Mouse (Mus musculus) erythroid progenitor cell, adult 5-6 weeks (primary cell): ENCODE measurements around the gene Lgals4. TPM values are rescaled to one million over a fixed set of nuclear protein-coding genes. Genes with fewer than 3 reads are reported as not detected.

Experiments used
- ATAC-seq: replicated peaks from 2 replicates; pipeline ENCODE4 v1.8.0; 2016; ENCODE audit warnings: moderate number of reproducible peaks, mild to moderate bottlenecking, moderate TSS enrichment, inconsistent platforms; ENCODE audit not compliant: poor library complexity, low FRiP score, severe bottlenecking
- total RNA-seq, 2 experiments: library from RNA; stranded (forward) in 1 of 2; stranded (reverse) in 1 of 2; fragments of 150-400 nt in 1 of 2; fragments of 186-747, 209-891 nt in 1 of 2; gene quantifications; 2 replicates each; pipeline versions ENCODE4 v1.2.3 to v1.2.4; 2015 to 2017; ENCODE audit warnings: low replicate concordance in 2 of 2

Lgals4 gene
- not detected in 2 replicates for total RNA-seq (2015; ENCODE audit: low replicate concordance)
- 0.91 and 1.5 TPM in 2 replicates for total RNA-seq (2017; ENCODE audit: low replicate concordance)

DNA sequence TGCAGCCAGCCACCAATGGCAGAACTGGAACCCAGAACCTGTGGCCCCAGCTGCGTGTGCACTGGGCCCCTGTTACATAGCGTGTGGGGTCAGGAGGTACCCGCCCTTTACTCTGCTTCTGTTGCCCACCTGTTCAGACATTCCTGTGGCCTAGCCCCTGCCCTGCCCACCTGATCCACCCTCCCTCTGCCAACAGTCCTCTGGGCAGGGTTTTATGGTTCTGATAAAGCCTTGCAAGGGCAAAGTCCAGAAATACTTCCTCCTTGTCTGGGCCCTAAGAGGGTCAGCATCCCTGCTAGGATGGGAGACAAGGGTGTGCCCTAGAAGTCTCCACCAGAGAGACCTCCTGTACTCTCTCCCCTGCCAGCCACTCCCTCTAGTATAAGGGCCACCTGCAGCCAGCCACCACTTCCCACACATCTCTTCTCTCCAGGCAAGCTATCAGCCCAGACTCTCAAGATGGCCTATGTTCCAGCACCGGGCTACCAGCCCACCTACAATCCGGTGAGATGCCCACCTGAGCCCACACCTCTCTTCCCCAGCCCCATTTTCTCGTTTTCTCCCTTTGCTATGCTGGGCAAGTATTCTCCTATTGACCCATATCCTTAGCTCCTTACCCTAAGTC is at the start of gene Lgals4:
TSS of gene Lgals4 (plus strand) at position 132 of the 625 bp plus-strand sequence.
- ATAC-seq, result no peak

- ATAC-seq, result no peak
Observed at GRCm38 (mm10) chr7:28785161-28785560, 48.5 kb upstream of the Lgals4 start.

- ATAC-seq, result no peak
Observed at GRCm38 (mm10) chr7:28787884-28788283, 45.8 kb upstream of the Lgals4 start.

DNA sequence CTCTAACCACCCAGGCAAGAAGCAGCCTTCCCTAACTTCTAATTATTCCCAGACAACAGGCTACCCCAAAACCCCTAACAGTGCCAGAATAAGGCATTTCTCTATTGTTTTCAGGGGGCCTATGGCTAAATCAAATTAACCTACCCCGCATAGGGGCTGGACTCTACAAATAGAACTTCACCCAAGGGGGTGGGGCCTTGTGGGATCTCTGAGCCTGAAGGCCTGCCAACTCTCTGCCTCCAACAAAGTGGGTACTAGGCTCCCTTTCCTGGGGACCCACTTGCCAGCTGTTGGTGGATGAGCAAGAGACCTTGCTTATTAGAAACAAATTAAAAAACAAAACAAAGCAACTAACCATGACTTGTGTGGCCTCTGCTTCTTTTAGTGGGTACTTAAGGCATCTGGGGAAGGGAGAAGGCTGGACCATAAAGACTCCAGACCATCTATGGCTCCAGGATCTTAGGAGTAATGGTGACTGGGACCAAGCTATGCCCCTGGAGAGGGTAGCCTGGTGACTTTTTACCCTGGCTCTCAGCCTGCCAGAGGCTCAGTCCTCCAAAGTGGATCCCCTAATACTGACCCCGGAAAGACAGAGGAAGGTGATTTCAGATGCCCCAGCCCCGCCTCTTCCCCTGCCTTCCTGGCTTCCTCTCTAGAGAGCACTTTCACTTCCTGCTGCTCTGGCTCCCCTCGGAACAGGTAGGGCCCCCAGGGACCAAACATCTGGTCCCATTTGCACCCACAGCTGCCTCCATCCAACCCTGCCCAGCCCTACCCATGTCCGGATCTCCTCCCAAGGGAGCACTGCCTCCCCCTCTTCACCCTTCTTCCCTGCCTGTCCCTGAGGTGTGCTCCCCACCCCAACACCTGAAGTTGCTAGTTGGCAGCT is 45.1 kb upstream of the Lgals4 start, which contains the start of gene Rinl:
TSS of gene Rinl (plus strand) at position 663 of the 889 bp plus-strand sequence.
- ATAC-seq, result no peak

DNA sequence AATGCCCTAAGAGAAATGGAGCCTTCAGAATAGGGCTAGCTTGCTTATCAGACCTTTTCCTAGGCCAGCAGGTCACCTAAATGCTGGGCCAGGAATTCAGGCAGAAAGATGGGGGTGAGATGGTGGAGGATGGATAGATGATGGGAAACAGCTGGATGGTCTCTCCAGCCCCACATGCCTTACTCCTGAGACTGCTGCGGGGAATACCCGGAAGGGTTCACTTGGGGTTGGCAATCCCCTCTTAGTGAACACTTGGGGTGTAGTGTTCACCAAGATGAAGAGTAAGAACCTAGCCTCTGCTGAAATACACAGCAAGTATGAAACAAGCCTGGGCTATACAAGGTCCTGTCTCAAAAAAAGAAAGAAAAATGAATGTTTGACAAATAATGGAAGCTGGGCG is 44.4 kb upstream of the Lgals4 start:
- ATAC-seq, result no peak

DNA sequence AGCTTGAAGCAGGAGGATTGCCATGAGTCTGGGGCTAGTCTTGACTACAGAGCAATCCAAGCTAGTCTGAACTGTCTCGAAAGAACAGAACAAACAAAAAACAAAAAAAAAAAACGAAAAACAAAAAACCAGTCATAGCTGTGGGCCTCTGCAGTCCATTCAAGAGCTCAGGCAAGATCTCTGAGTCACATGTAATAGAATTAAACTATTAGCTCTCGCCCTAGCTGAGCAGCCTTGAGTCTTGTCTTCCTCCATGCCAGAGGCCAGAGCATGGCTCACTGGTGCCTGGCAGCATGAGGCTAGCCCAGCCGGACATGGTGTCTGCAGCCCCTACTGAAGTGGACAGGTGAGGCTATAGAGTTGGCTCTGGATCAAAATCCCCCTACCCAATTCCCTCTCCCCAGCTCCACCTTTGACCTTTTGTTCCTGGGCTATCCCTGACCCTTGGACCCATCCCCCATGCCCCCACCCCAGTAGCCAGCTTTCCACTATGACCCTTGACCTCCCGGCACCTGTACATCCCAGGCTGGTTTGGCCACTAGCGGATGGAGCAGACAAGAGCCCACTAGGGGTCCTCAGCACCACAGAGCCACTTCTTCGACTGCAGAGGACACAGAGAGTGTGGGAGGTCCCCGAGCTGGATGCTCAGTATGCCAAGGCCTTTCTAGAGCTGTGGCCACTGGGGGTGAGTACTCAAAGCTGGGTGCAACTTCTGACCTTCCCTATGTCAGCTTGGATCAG is 43.4 kb upstream of the Lgals4 start:
- no peak for ATAC-seq

DNA sequence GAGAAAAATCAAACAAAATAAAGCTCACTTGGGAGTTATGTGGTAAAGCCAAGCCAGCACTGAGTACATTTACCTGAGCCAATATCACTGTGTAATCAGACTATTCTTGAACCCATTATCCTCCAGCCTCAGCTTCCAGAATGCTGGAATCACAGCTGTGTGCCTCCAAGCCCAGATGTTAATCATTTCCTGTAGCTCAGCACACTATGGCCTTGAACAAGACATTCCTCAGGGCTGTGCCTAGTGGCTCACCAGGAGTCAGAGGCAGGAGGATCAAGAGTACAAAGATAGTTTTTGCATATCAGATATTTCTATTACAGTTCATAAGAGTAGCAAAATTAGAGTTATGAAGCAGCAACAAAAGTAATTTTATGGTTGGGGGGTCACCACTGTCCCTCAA is 41.9 kb upstream of the Lgals4 start:
- ATAC-seq, result no peak

DNA sequence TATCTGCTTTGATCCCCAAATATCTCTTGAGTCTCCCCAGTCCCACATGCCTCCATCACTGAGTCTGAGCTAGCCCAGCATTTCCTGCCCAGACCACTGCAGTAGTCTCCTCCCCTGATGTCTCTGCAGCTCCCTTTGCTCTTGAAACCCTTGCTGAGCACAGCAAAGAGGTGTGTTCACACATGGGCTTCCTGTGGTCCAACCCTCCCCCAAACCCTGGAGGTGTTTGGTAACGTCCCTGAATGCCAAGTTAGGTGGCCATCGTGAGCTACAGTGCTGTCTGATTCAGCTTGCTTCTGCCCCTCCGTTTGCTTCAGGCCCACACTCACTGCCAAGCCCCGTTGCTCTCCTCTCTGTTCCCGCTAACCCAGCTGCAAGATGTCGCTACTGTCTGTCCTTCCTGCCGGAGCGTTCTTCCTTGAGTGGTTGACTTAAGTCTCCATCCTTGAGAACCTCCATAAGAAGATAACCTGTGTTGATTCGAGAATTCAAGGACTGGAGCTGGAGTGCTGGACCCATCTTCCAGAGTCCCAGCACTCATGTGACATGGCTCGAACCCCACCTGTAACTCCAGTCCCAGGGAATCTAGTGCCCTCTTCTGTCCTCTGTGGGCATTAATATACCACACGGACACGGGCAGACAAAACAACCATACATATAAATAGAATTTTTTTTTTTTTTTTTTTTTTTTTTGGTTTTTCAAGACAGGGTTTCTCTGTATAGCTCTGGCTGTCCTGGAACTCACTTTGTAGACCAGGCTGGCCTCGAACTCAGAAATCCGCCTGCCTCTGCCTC is 41.1 kb upstream of the Lgals4 start:
- no peak for ATAC-seq

DNA sequence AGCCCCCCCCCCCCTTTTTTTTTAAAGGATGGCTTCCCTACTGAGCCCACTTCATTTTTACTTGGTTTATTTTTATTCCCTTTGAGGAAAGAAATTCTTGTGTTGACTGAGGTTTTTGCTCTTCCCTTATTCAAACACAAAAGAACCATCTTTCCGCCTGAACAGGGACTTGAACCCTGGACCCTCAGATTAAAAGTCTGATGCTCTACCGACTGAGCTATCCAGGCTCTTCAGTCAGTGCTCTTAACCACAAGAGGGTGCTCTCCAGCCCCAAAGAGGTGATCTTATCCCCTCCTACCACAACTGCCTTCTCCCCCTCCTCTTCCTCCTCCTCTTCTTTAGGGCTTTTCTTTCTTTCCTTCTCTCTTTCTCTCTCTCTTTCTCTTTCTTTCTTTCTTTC is 39.8 kb upstream of the Lgals4 start:
- no peak for ATAC-seq

DNA sequence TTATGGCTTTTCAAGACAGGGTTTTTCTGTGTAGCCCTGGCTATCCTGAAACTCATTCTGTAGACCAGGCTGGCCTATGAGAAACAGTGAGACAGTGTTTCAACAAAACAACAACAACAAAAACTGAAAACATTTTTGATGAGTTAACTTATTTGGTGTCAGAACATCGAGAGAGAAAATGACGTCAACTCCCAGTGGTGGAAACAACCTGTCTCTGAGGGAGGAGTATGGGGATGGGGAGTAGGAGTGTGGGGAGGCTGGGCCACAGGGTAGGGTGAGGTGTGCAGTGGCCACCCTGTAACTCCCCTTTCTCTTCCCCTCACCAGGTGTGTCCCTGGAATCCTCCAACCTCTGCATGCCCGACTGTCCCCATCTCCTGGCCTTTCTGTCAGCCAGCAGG is 39.2 kb upstream of the Lgals4 start:
- no peak for ATAC-seq

DNA sequence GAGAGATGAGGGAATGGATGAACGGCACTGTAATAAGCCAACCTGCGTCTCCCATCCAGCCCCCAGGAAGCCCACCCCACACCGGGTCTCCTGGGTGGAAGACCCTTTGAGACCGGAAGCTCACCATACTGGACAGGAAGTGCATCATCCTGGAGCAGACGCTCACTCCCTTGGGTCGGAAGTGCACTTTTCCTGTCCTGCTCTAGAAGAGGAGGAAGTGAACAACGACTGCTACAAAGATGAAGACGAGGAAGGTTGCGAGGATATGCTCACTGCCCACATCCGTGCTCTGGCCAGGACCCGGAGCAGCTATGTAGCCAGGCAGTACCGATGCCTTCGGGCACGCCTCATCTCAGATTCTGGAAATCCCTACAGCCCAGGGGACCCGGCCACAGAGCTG is 37.8 kb upstream of the Lgals4 start:
- no peak for ATAC-seq

DNA sequence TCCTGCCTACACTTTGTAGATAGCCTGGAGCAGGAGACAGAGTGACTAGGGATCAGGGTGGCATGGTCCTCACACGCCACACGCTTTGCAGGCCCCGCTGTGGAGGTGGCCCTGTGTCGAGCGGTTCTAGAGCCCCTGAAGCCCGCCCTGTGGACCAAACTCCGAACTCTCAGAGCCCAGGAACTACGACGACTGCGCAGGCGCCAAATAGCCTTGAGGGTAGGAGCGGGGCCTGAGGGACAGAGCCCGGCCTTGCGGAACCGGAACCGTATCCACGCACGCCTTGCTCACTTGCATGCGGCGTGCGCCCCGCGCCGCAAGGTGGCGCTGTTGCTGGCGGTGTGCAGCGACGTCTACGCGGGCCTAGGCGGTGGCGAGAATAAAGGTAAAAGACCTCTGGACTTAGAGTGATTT is 37.1 kb upstream of the Lgals4 start:
- ATAC-seq, result peak; percentile 84

DNA sequence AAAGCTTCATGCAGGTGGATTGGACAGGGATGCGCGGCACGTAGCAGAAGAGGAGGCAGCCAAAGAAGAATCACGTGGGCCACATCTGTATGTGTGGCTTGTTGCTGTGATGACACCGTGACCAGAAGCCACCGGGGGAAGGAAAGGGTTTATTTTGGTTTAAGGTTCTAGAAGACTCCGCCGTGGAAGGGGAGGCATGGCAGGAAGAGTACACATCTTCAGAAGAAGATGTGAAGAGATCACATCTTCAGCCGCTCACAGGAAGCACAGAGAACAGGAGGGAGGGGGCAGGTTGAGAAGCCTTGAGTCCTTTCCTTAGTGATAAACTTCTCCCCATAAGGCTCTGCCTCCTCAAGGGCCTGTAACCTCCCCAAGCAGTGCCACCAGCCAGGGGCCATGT is 33.7 kb upstream of the Lgals4 start:
- ATAC-seq, result no peak

DNA sequence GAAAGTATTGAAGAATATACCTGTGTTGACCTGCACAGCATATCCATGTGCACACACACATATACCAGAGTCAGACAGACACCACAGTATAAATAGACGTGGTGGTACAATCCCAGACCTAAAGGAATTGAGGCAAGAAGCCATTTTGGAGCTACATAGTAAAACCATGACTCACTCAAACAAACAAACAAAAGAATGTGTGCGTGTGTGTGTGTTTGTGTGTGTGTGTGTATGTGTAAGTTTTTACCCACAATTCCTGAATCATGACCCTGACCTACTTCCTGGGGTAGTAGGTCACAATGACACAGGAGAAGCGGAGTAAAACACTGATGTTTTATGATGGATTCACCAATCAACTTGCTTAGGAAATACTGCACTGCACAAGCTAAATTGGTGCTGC is 32.2 kb upstream of the Lgals4 start:
- no peak for ATAC-seq

- no peak for ATAC-seq
Observed at GRCm38 (mm10) chr7:28801901-28802670, 31.6 kb upstream of the Lgals4 start.

- no peak for ATAC-seq
Observed at GRCm38 (mm10) chr7:28802846-28803588, 30.6 kb upstream of the Lgals4 start.

DNA sequence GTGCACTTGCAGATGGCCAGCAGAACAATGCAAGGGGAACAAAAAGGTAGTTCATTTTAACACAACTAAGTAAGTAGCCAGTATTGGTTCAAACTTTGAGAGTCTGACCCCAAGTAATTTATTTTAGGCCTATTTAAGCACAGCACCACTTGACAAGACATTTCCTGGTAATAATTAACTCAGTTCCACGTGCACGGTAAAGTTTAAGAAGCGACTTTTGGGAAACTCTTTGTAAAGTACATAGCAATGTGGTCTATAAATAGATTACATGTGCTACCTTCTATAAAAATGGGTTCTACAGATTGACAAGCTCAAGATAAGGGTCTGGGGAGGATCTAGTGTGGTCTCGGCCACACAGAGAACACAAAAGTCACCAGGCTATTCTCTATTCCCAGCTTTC is 29.9 kb upstream of the Lgals4 start:
- no peak for ATAC-seq

GRCm38 (mm10) chr7:28806869-28807268 is 26.8 kb upstream of the Lgals4 start:
- no peak for ATAC-seq
